Mouse (Mus musculus) MEL (cell line): Measurements from ENCODE around the gene Flad1. TPM values are rescaled to one million over a fixed set of nuclear protein-coding genes. Genes with fewer than 3 reads are reported as not detected.

Experiments
- DNase-seq: peaks from one replicate; pipeline ENCODE4 v3.0.0; 2011; ENCODE audit warnings: low read depth, low spot score
- H3K27ac ChIP-seq: 2 replicates; pipeline ENCODE4 v1.5.1; 2012; ENCODE audit warnings: low read depth, mild to moderate bottlenecking, control low read depth, low read length, moderate library complexity; ENCODE audit not compliant: control insufficient read depth
- H3K27me3 ChIP-seq, 2 experiments: fragments of 150-350 bp in 1 of 2; sonication (generic) in 1 of 2; 2 replicates each; pipeline ENCODE4 v1.6.1; 2012; ENCODE audit warnings: low read length in 2 of 2, mild to moderate bottlenecking in 2 of 2, improper control_type of control experiment in 1 of 2, moderate library complexity in 1 of 2; ENCODE audit not compliant: insufficient read depth in 2 of 2, control insufficient read depth in 1 of 2
- H3K36me3 ChIP-seq, 2 experiments: 2 replicates each; pipeline ENCODE4 v1.6.1; 2012 to 2014; ENCODE audit warnings: low read length in 2 of 2, improper control_type of control experiment in 1 of 2, inconsistent platforms in 1 of 2, mild to moderate bottlenecking in 1 of 2; ENCODE audit not compliant: insufficient read depth in 2 of 2, control insufficient read depth in 1 of 2
- H3K4me1 ChIP-seq, 2 experiments: fragments of 150-350 bp in 1 of 2; sonication (generic) in 1 of 2; 2 replicates each; pipeline ENCODE4 v1.6.1; 2012; ENCODE audit warnings: low read length in 2 of 2, improper control_type of control experiment in 1 of 2, mild to moderate bottlenecking in 1 of 2; ENCODE audit not compliant: insufficient read depth in 2 of 2, control insufficient read depth in 1 of 2
- H3K4me3 ChIP-seq, 2 experiments: fragments of 150-350 bp in 1 of 2; sonication (generic) in 1 of 2; 2 replicates each; pipeline ENCODE4 v1.5.1; 2012; ENCODE audit warnings: low read depth in 2 of 2, low read length in 2 of 2, mild to moderate bottlenecking in 2 of 2, moderate library complexity in 2 of 2, control low read depth in 1 of 2, improper control_type of control experiment in 1 of 2; ENCODE audit not compliant: control insufficient read depth in 1 of 2, insufficient read depth in 1 of 2
- H3K79me2 ChIP-seq: 2 replicates; pipeline ENCODE4 v1.6.1; 2012; ENCODE audit warnings: mild to moderate bottlenecking, low read length, moderate library complexity; ENCODE audit not compliant: control insufficient read depth, poor library complexity, insufficient read depth
- H3K9ac ChIP-seq: 2 replicates; pipeline ENCODE4 v1.6.1; 2012; ENCODE audit warnings: low read depth, mild to moderate bottlenecking, control low read depth, low read length, moderate library complexity; ENCODE audit not compliant: control insufficient read depth, poor library complexity, severe bottlenecking
- H3K9me3 ChIP-seq: fragments of 150-350 bp; sonication (generic); replicated peaks from 2 replicates; pipeline ENCODE4 v1.6.1; 2012; ENCODE audit warnings: mild to moderate bottlenecking, low read length, improper control_type of control experiment, moderate library complexity; ENCODE audit not compliant: insufficient read depth
- CHD1 ChIP-seq: IDR thresholded peaks from 2 replicates; pipeline ENCODE4 v1.6.1; 2012; ENCODE audit warnings: low read depth, mild to moderate bottlenecking, inconsistent platforms, low read length, improper control_type of control experiment
- CTCF ChIP-seq, 3 experiments: IDR thresholded peaks in 2 of 3; conservative IDR thresholded peaks in 1 of 3; 2 replicates each; pipeline ENCODE4 v1.5.1; 2011 to 2012; ENCODE audit warnings: low read length in 3 of 3, low read depth in 2 of 3, mild to moderate bottlenecking in 2 of 3, improper control_type of control experiment in 1 of 3, inconsistent platforms in 1 of 3, mixed read lengths in 1 of 3, moderate library complexity in 1 of 3; ENCODE audit not compliant: control insufficient read depth in 1 of 3, insufficient read depth in 1 of 3, poor library complexity in 1 of 3, severe bottlenecking in 1 of 3
- E2F4 ChIP-seq: IDR thresholded peaks from 2 replicates; pipeline ENCODE4 v1.6.1; 2011; ENCODE audit warnings: low read depth, low read length, improper control_type of control experiment, borderline replicate concordance
- GABPA ChIP-seq: IDR thresholded peaks from 2 replicates; pipeline ENCODE4 v1.6.1; 2012; ENCODE audit warnings: low read depth, mild to moderate bottlenecking, inconsistent platforms, low read length, improper control_type of control experiment, moderate library complexity
- JUND ChIP-seq: IDR thresholded peaks from 2 replicates; pipeline ENCODE4 v1.6.1; 2011; ENCODE audit warnings: low read depth, mild to moderate bottlenecking, improper control_type of control experiment, low read length
- MAFK ChIP-seq: IDR thresholded peaks from 2 replicates; pipeline ENCODE4 v1.6.1; 2011; ENCODE audit warnings: low read depth, mild to moderate bottlenecking, low read length, improper control_type of control experiment, borderline replicate concordance
- MYB ChIP-seq: IDR thresholded peaks from 2 replicates; pipeline ENCODE4 v1.6.1; 2011; ENCODE audit warnings: mild to moderate bottlenecking, low read depth, low read length, improper control_type of control experiment
- POLR2AphosphoS2 ChIP-seq: IDR thresholded peaks from 2 replicates; pipeline ENCODE4 v1.6.1; 2011; ENCODE audit warnings: low read length, improper control_type of control experiment
- RAD21 ChIP-seq: IDR thresholded peaks from 2 replicates; pipeline ENCODE4 v1.6.1; 2011; ENCODE audit warnings: mild to moderate bottlenecking, low read depth, low read length, improper control_type of control experiment
- SIN3A ChIP-seq: IDR thresholded peaks from 2 replicates; pipeline ENCODE4 v1.6.1; 2012; ENCODE audit warnings: low read length, improper control_type of control experiment, inconsistent platforms
- TAL1 ChIP-seq: IDR thresholded peaks from 2 replicates; pipeline ENCODE4 v1.6.1; 2012; ENCODE audit warnings: mild to moderate bottlenecking, inconsistent platforms, low read length, moderate library complexity, mixed read lengths
- USF1 ChIP-seq: IDR thresholded peaks from 2 replicates; pipeline ENCODE4 v1.6.1; 2014; ENCODE audit warnings: low read depth, mild to moderate bottlenecking, inconsistent platforms, low read length, improper control_type of control experiment, moderate library complexity
- ZMIZ1 ChIP-seq: IDR thresholded peaks from 2 replicates; pipeline ENCODE4 v1.6.1; 2012; ENCODE audit warnings: low read depth, mild to moderate bottlenecking, inconsistent platforms, low read length, improper control_type of control experiment, moderate library complexity
- ZNF384 ChIP-seq: IDR thresholded peaks from 2 replicates; pipeline ENCODE4 v1.6.1; 2012; ENCODE audit warnings: low read depth, mild to moderate bottlenecking, inconsistent platforms, low read length, improper control_type of control experiment
- polyA plus RNA-seq, 2 experiments: library from polyadenylated mRNA; stranded (reverse) in 1 of 2; unstranded in 1 of 2; fragments of >175 nt in 1 of 2; fragments of >200 nt in 1 of 2; gene quantifications; 2 replicates each; pipeline versions ENCODE4 v1.2.1 to v1.2.4; 2012; ENCODE audit warnings: low replicate concordance in 2 of 2, low read depth in 1 of 2; ENCODE audit not compliant: insufficient read length in 2 of 2, insufficient read depth in 1 of 2, missing spikeins in 1 of 2
- total RNA-seq: library from RNA; depleted of rRNA; stranded (reverse); fragments of 300-350 nt; gene quantifications from 2 replicates; pipeline ENCODE4 v1.2.3, GENCODE M21; 2012

The Flad1 gene
- total and polyA plus RNA-seq, 3 experiments: 42.9 to 54.2 TPM; not detected in 1

GRCm38 (mm10) chr3:89384331-89385076 is 27.2 kb downstream of the Flad1 start:
- no peaks in the 10 kb centered on the region for H3K79me2 ChIP-seq
- no peak for DNase-seq
- no peak for TF ChIP-seq CTCF (IDR thresholded peaks at IDR 0.05 in 2 of 3, conservative IDR thresholded peaks at IDR 0.05 in 1 of 3; ENCODE audit: control insufficient read depth in 1 of 3, insufficient read depth in 1 of 3, low read depth in 2 of 3, low read length in 3 of 3, poor library complexity in 1 of 3, severe bottlenecking in 1 of 3)
- TF ChIP-seq, all 39 proteins: peak for 0
- Histone ChIP-seq H3K27me3 (no peaks in the 10 kb centered on the region), H3K9me3 (no peaks in the 10 kb centered on the region), H3K27ac (no peak overlapping the region), H3K36me3 (peaks cover 0 to 12% of the 10 kb centered on the region in 2 experiments; a peak in 2 of 4 replicates), H3K9ac (no peak overlapping the region), H3K4me3 (no peak overlapping the region), H3K4me1 (peaks cover under 1 to 19% of the 10 kb centered on the region in 2 experiments)

- H3K9ac ChIP-seq: no peak overlapping the region
- H3K27ac ChIP-seq: no peak overlapping the region
- no peak for DNase-seq
- H3K79me2 ChIP-seq: no peaks in the 10 kb centered on the region
- H3K36me3 ChIP-seq: peaks cover 0 to 7% of the 10 kb centered on the region in 2 experiments; a peak in 2 of 4 replicates
- TF ChIP-seq RAD21: no peak
- no peak for TF ChIP-seq ZNF384
- no peak for TF ChIP-seq CHD1
- no peak for TF ChIP-seq CTCF (IDR thresholded peaks at IDR 0.05 in 2 of 3, conservative IDR thresholded peaks at IDR 0.05 in 1 of 3; ENCODE audit: control insufficient read depth in 1 of 3, insufficient read depth in 1 of 3, low read depth in 2 of 3, low read length in 3 of 3, poor library complexity in 1 of 3, severe bottlenecking in 1 of 3)
- TF ChIP-seq POLR2AphosphoS2: no peak
- no peak for TF ChIP-seq SIN3A
- TF ChIP-seq TAL1: no peak
- no peak for TF ChIP-seq E2F4
- no peaks in the 10 kb centered on the region for H3K9me3 ChIP-seq
- no peaks in the 10 kb centered on the region for H3K27me3 ChIP-seq
- peaks cover 0 to 12% of the 10 kb centered on the region in 2 experiments; a peak in 3 of 4 replicates for H3K4me1 ChIP-seq
- H3K4me3 ChIP-seq: no peak overlapping the region
Observed at GRCm38 (mm10) chr3:89383651-89384255, 27.9 kb downstream of the Flad1 start.

- DNase-seq: no peak
- Histone ChIP-seq H3K9me3 (no peaks in the 10 kb centered on the region), H3K27me3 (no peaks in the 10 kb centered on the region), H3K4me3 (no peak overlapping the region), H3K36me3 (peaks cover 0 to under 1% of the 10 kb centered on the region in 2 experiments; a peak in 1 of 4 replicates), H3K4me1 (peaks cover 0 to 4% of the 10 kb centered on the region in 2 experiments; a peak in 3 of 4 replicates), H3K27ac (no peak overlapping the region), H3K79me2 (no peaks in the 10 kb centered on the region), H3K9ac (no peak overlapping the region)
- TF ChIP-seq JUND (no peak), USF1 (no peak), ZMIZ1 (no peak), GABPA (no peak), MYB (no peak), MAFK (no peak)
Observed at GRCm38 (mm10) chr3:89382950-89383349, 28.7 kb downstream of the Flad1 start.
